Mouse (Mus musculus) forebrain, embryonic 13.5 days (tissue): ENCODE measurements at regions not wholly inside any gene's neighbourhood (a gene's known extent, or its start where the extent isn't known, plus 50 kb on each side); places are given as distances from the start of the nearest gene placed in this dataset.

Source experiments
- ATAC-seq: fragments of 200-750 bp; cut with Nextera tagmentation; 2 replicates; pipeline ENCODE4 v1.8.0; 2017
- H3K27ac ChIP-seq: fragments of 300-500 bp; sonication (generic); 2 replicates; pipeline ENCODE4 v1.5.1; 2015; ENCODE audit warnings: inconsistent platforms, mild to moderate bottlenecking, moderate library complexity
- H3K27me3 ChIP-seq: fragments of 300-500 bp; sonication (generic); 2 replicates; pipeline ENCODE4 v1.6.1; 2015; ENCODE audit warnings: mild to moderate bottlenecking, inconsistent platforms
- H3K36me3 ChIP-seq: fragments of 300-500 bp; sonication (generic); 2 replicates; pipeline ENCODE4 v1.6.1; 2015; ENCODE audit warnings: mild to moderate bottlenecking, inconsistent platforms; ENCODE audit not compliant: poor library complexity, severe bottlenecking
- H3K4me1 ChIP-seq: fragments of 300-500 bp; sonication (generic); 2 replicates; pipeline ENCODE4 v1.6.1; 2015; ENCODE audit warnings: inconsistent platforms
- H3K4me2 ChIP-seq: fragments of 300-500 bp; sonication (generic); 2 replicates; pipeline ENCODE4 v1.6.1; 2015; ENCODE audit warnings: inconsistent platforms, mild to moderate bottlenecking, moderate library complexity
- H3K4me3 ChIP-seq: fragments of 300-500 bp; sonication (generic); 2 replicates; pipeline ENCODE4 v1.5.1; 2015; ENCODE audit warnings: mild to moderate bottlenecking, inconsistent platforms
- H3K9ac ChIP-seq: fragments of 300-500 bp; sonication (generic); 2 replicates; pipeline ENCODE4 v1.6.1; 2015; ENCODE audit warnings: mild to moderate bottlenecking, inconsistent platforms
- H3K9me3 ChIP-seq: fragments of 300-500 bp; sonication (generic); replicated peaks from 2 replicates; pipeline ENCODE4 v1.6.1; 2016; ENCODE audit warnings: inconsistent platforms
- WGBS: fragments of 180-500 bp; shearing (Covaris S2); methylation state at CpG from one replicate; pipeline ENCODE4 v1.1.7; 2015; 5-methylcytosine and 5-hydroxymethylcytosine counted together

GRCm38 (mm10) chr5:111665406-111665805, 68.3 kb upstream of the Gm26897 start:
- WGBS, result 80% methylated on average over 19 of the region's 19 CpGs
- H3K27ac ChIP-seq, result no peak overlapping the region
- no peak overlapping the region for H3K9ac ChIP-seq
- ATAC-seq, result no peak
- no peak overlapping the region for H3K4me3 ChIP-seq
- H3K9me3 ChIP-seq, result peaks cover 10% of the 10 kb centered on the region
- H3K4me2 ChIP-seq, result no peak overlapping the region
- peaks cover 31% of the 10 kb centered on the region for H3K4me1 ChIP-seq
- H3K36me3 ChIP-seq, result no peaks in the 10 kb centered on the region
- H3K27me3 ChIP-seq, result 0 out of 2 replicates have a peak, but pooled peaks cover 6% of the 10 kb centered on the region

- H3K4me1 ChIP-seq, result peaks cover 25% of the 10 kb centered on the region
- 82% methylated on average over 8 of the region's 8 CpGs for WGBS
- H3K36me3 ChIP-seq, result no peaks in the 10 kb centered on the region
- H3K27me3 ChIP-seq, result 0 out of 2 replicates have a peak, but pooled peaks cover 6% of the 10 kb centered on the region
- no peak overlapping the region for H3K4me3 ChIP-seq
- no peak overlapping the region for H3K9ac ChIP-seq
- no peak overlapping the region for H3K27ac ChIP-seq
- H3K9me3 ChIP-seq, result peaks cover 10% of the 10 kb centered on the region
- no peak for ATAC-seq
- no peak overlapping the region for H3K4me2 ChIP-seq
Measured at GRCm38 (mm10) chr5:111666007-111666406, 67.7 kb upstream of the Gm26897 start.

- ATAC-seq, result no peak
- Histone ChIP-seq H3K4me3 (no peak overlapping the region), H3K9ac (no peak overlapping the region), H3K27ac (no peak overlapping the region), H3K27me3 (0 out of 2 replicates have a peak, but pooled peaks cover 6% of the 10 kb centered on the region), H3K9me3 (peaks cover 10% of the 10 kb centered on the region), H3K36me3 (no peaks in the 10 kb centered on the region), H3K4me1 (peaks cover 25% of the 10 kb centered on the region), H3K4me2 (no peak overlapping the region)
- WGBS, result 76% methylated on average over 3 of the region's 3 CpGs
Measured at GRCm38 (mm10) chr5:111667901-111668300, 65.8 kb upstream of the Gm26897 start.

- no peak overlapping the region for H3K27ac ChIP-seq
- no peak overlapping the region for H3K4me2 ChIP-seq
- H3K9me3 ChIP-seq, result peaks cover 10% of the 10 kb centered on the region
- 0 out of 2 replicates have a peak, but pooled peaks cover 4% of the 10 kb centered on the region for H3K27me3 ChIP-seq
- ATAC-seq, result no peak
- peaks cover 22% of the 10 kb centered on the region for H3K4me1 ChIP-seq
- no peaks in the 10 kb centered on the region for H3K36me3 ChIP-seq
- no peak overlapping the region for H3K4me3 ChIP-seq
- H3K9ac ChIP-seq, result no peak overlapping the region
Measured at GRCm38 (mm10) chr5:111669139-111669538, 64.6 kb upstream of the Gm26897 start.

GRCm38 (mm10) chr5:111671762-111672161, 62.0 kb upstream of the Gm26897 start:
- H3K4me1 ChIP-seq, result peaks cover 48% of the 10 kb centered on the region
- no peak overlapping the region for H3K4me2 ChIP-seq
- 89% methylated on average over 6 of the region's 6 CpGs for WGBS
- no peak overlapping the region for H3K4me3 ChIP-seq
- H3K36me3 ChIP-seq, result no peaks in the 10 kb centered on the region
- H3K9me3 ChIP-seq, result peaks cover 10% of the 10 kb centered on the region
- no peak for ATAC-seq
- H3K9ac ChIP-seq, result no peak overlapping the region
- no peaks in the 10 kb centered on the region for H3K27me3 ChIP-seq
- H3K27ac ChIP-seq, result peak overlapping the region; percentile 31; the same call in 1 of the 2 replicates

GRCm38 (mm10) chr5:111674976-111675672, 58.6 kb upstream of the Gm26897 start:
- WGBS, result 65% methylated on average over 6 of the region's 6 CpGs
- H3K4me1 ChIP-seq, result peaks cover 82% of the 10 kb centered on the region

GRCm38 (mm10) chr5:111675673-111676261, 58.0 kb upstream of the Gm26897 start:
- peak overlapping the region; percentile 45; the same call in 1 of the 2 replicates for H3K9ac ChIP-seq
- ATAC-seq, result no peak
- H3K4me1 ChIP-seq, result peaks cover 88% of the 10 kb centered on the region
- no peaks in the 10 kb centered on the region for H3K27me3 ChIP-seq
- no peak overlapping the region for H3K4me3 ChIP-seq
- H3K9me3 ChIP-seq, result no peaks in the 10 kb centered on the region
- no peak overlapping the region for H3K4me2 ChIP-seq
- no peaks in the 10 kb centered on the region for H3K36me3 ChIP-seq
- peak overlapping the region; percentile 69 for H3K27ac ChIP-seq
- 7% methylated on average over 8 of the region's 8 CpGs for WGBS

More at GRCm38 (mm10) chr5:111674976-111675672, 58.6 kb upstream of the Gm26897 start:
- Histone ChIP-seq H3K9ac (peak overlapping the region; percentile 45), H3K4me3 (no peak overlapping the region), H3K27me3 (no peaks in the 10 kb centered on the region), H3K36me3 (no peaks in the 10 kb centered on the region), H3K27ac (peak overlapping the region; percentile 69), H3K4me2 (no peak overlapping the region), H3K9me3 (no peaks in the 10 kb centered on the region)
- ATAC-seq, result no peak

- H3K9me3 ChIP-seq, result no peaks in the 10 kb centered on the region
Measured at GRCm38 (mm10) chr5:111677847-111678311, 55.8 kb upstream of the Gm26897 start.

GRCm38 (mm10) chr5:111678496-111678895, 55.2 kb upstream of the Gm26897 start:
- H3K27ac ChIP-seq, result peak overlapping the region; percentile 89
- H3K36me3 ChIP-seq, result no peaks in the 10 kb centered on the region
- no peaks in the 10 kb centered on the region for H3K9me3 ChIP-seq
- peak; percentile 26 for ATAC-seq
- peak overlapping the region; percentile 32 for H3K4me2 ChIP-seq
- H3K4me3 ChIP-seq, result no peak overlapping the region
- no peaks in the 10 kb centered on the region for H3K27me3 ChIP-seq
- peak overlapping the region; percentile 1; the same call in 1 of the 2 replicates for H3K9ac ChIP-seq
- 11% methylated on average over 1 of the region's 1 CpGs for WGBS
- H3K4me1 ChIP-seq, result peaks cover 96% of the 10 kb centered on the region

More at GRCm38 (mm10) chr5:111677847-111678311, 55.8 kb upstream of the Gm26897 start:
- Histone ChIP-seq H3K4me3 (no peak overlapping the region), H3K27me3 (no peaks in the 10 kb centered on the region), H3K36me3 (no peaks in the 10 kb centered on the region), H3K4me2 (peak overlapping the region; percentile 32), H3K27ac (peak overlapping the region; percentile 89), H3K4me1 (peaks cover 92% of the 10 kb centered on the region), H3K9ac (peak overlapping the region; percentile 45; the same call in 1 of the 2 replicates)
- peak; percentile 73 for ATAC-seq
- WGBS, result 14% methylated on average over 6 of the region's 6 CpGs

GRCm38 (mm10) chr5:111681362-111682028, 52.2 kb upstream of the Gm26897 start:
- peak overlapping the region; percentile 85 for H3K27ac ChIP-seq
- ATAC-seq, result peak; percentile 68
- H3K36me3 ChIP-seq, result no peaks in the 10 kb centered on the region
- no peak overlapping the region for H3K4me2 ChIP-seq
- H3K9ac ChIP-seq, result peak overlapping the region; percentile 3
- no peak overlapping the region for H3K4me3 ChIP-seq
- WGBS, result 42% methylated on average over 7 of the region's 7 CpGs
- no peaks in the 10 kb centered on the region for H3K27me3 ChIP-seq
- H3K9me3 ChIP-seq, result no peaks in the 10 kb centered on the region
- H3K4me1 ChIP-seq, result peaks cover 76% of the 10 kb centered on the region

GRCm38 (mm10) chr5:111682899-111683298, 50.8 kb upstream of the Gm26897 start:
- Histone ChIP-seq H3K27me3 (no peaks in the 10 kb centered on the region), H3K9ac (no peak overlapping the region), H3K4me1 (peaks cover 62% of the 10 kb centered on the region), H3K36me3 (no peaks in the 10 kb centered on the region), H3K4me2 (no peak overlapping the region), H3K27ac (0 out of 2 replicates have a peak overlapping the region, but pooled peaks have one; percentile 85), H3K9me3 (no peaks in the 10 kb centered on the region), H3K4me3 (no peak overlapping the region)
- ATAC-seq, result no peak
